Mouse (Mus musculus): ENCODE data around the gene Aig1. TPM values are rescaled to one million over a fixed set of nuclear protein-coding genes. Genes with fewer than 3 reads are reported as not detected.

The Aig1 gene
- polyA plus RNA-seq, 1 experiment: 57.4 TPM

- no peak for DNase-seq (ENCODE audit: low read depth)
Observed at GRCm38 (mm10) chr10:13705771-13706170, 163.0 kb downstream of the Aig1 start.

DNA sequence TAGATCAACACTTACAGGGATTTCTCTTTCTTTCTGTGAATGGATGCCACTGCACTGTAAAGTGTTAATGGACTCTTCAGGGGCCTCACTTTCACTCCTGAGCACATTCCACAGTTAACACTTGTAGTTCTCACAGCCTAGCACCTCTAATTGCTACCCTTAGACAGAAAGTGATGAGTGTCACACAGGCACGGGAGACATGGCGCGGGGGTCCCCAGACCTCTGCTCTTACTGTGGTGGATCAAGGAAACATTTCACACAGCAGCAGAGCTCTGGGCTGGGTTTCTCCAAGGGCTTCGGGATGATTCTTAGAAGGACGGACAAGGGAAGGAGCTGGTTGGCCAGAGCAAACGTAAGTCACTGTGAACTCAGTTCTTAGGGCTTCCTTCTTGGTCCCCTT is 166.1 kb downstream of the Aig1 start:
- DNase-seq (ENCODE audit: low read depth): no peak

- DNase-seq (ENCODE audit: low read depth): no peak
Observed at GRCm38 (mm10) chr10:13702043-13702442, 166.7 kb downstream of the Aig1 start.

DNA sequence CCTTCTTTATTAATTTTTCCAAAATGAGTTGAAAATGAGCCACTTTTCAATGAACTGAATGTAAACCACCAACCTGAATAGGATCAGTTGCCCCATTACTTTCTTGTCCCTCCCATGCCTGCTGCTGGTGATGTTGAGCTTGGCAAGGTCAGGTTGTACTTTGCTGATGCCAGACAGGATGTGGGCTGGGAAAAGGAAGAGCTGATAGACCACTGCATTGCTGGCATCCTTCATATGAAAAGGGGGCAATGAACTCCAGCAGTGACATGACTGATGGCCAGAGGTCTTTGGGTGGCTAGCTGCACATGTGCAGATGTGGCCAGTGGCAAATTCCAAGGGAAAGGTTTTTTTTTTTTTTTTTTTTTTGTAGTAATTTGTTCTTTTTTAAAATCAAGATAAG is 172.5 kb downstream of the Aig1 start:
- DNase-seq (ENCODE audit: low read depth): no peak

- no peak for DNase-seq (ENCODE audit: low read depth)
Observed at GRCm38 (mm10) chr10:13693276-13693675, 175.5 kb downstream of the Aig1 start.

- no peak for DNase-seq (ENCODE audit: low read depth)
Observed at GRCm38 (mm10) chr10:13690773-13691172, 178.0 kb downstream of the Aig1 start.

DNA sequence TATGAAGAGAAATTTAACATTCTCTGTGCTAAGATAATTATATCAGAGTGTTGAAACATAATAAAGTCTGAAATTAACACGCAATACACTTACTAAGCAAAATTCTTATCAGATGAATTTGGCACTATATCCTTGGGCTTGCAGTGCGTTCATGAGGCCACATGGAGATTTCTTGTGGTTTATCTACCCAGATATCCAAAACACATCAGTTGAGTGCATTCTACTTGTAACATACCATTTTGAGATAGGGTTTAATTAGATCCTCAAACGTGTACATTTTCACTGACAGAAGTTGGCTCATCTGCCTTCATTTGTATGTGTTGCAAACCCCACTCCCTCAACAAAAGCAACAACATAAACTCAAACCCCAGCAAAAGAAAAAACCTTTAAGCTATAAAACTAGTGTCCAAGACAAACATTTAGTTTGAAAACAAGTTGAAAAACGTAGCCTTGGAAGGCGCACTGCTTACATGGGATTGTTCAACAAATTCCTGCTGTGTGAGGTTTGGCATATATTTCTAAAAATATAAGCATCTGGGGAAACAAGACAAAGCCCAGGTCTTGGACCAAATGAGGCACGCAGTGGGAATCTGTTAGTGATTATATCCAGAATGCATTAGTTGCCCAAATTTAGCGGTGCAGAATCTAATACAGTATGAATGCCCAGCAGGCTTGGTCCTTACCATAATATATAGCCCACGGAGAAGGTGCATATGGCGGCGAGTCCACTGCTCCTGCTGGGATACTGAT is 178.8 kb downstream of the Aig1 start:
- DNase-seq (ENCODE audit: low read depth): no peak

- peak; percentile 28 for DNase-seq (ENCODE audit: low read depth)
Observed at GRCm38 (mm10) chr10:13688386-13689120, 180.2 kb downstream of the Aig1 start.

DNA sequence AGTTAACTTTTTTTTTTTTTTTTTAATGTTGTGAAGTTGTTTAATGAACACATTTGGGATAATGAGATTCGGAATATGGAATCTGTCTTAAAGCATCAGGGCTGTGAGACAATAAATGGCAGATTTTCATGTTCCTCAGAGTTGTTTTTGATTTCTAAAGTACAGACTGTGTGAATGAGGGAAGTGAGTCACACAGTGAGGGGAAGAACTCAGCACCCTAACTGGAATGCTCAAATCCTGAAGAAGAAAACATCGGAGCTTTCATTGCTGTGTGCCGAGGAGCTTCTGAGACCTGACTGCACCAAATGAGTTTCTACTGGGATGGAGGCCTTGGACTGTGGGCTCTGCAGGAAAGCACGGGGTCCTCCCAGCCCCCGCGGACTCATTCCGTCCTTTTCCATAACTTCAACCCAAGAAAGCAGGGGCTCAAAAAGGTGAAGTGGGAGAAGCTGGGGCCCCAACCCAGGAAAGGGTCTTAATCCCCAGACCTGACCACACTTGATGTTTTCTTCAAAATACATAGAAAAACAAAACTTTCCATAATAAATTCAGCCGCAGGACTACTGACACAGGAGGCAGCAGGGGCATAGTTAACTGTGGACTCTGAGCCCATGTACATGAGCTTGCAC is 181.5 kb downstream of the Aig1 start:
- no peak for DNase-seq (ENCODE audit: low read depth)

GRCm38 (mm10) chr10:13686127-13686526 is 182.7 kb downstream of the Aig1 start:
- DNase-seq (ENCODE audit: low read depth): no peak

- DNase-seq (ENCODE audit: low read depth): no peak
Observed at GRCm38 (mm10) chr10:13685366-13685765, 183.4 kb downstream of the Aig1 start.

DNA sequence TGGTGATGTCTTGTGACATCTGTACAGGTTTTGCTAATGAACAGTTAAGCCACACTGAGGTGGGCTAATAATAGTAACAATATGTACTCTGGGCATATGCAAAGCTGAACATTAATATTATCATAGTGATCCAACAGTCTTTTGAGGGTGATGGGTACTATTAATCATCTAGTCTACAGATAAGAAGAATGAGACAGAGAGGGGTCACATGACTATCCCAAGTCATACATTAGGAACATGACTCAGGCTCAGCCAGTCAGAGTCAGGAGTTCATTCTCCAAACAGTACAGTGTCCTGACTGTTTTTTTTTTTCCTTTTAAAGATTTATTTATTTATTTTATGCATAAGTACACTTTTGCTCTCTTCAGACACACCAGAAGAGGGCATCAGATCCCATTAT is 184.3 kb downstream of the Aig1 start:
- no peak for DNase-seq (ENCODE audit: low read depth)

DNA sequence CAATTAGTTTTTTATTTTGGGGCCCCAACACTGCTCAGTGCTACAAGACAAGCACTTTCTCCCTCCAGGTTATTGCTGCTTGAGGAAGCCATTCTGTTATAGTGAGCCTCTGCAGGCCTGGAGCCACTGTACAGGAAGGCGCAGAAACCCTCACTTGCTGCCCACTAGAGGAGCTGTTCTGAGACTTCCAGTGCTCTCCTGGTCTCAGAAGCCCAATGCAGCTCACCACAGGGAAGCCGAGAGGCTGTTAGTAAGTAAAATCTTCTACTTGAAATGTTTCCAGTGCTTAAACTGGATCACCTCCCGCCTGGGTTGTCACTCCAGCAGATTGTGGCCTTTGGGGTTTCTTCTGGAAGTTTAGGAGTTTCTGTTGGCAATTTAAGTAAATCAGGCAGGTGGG is 186.2 kb downstream of the Aig1 start:
- no peak for DNase-seq (ENCODE audit: low read depth)

DNA sequence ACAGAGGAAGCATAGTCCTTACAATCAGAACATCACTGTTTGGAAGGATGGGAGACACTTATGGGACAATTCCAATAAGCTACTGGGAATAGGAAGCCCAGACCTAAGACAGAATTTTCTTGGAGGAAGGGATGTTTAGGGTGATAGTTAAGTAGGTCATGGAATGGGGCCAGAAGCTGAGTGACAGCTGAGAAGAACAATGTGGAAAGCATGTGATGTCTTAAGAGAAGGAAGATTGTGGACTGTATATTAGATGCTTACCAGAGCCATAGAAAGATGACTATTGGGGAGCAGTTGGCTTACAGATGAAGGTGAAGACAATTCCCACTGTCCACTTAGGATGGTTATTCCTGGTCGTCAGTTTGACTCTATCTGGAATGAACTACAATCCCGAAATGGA is 191.3 kb downstream of the Aig1 start:
- DNase-seq (ENCODE audit: low read depth): no peak

DNA sequence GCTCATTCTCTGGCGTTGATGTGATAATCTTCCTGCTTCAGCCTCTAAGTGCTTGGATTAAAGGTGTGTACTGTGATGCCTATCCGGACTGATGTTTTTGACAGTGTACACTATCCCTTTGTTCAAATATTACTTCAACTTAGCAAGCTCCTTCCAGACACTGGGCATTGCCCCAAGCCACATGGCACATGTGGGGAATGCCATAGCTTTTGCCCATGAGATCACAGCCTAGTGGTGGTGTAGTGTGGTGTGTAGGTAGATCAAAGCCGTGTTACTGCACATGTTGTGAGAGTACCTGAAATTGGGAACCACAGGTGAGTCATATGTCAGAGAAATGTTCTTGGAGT is 193.8 kb downstream of the Aig1 start:
- DNase-seq (ENCODE audit: low read depth): no peak

GRCm38 (mm10) chr10:13674304-13675032 is 194.3 kb downstream of the Aig1 start:
- DNase-seq (ENCODE audit: low read depth): no peak

GRCm38 (mm10) chr10:13667166-13667696 is 201.5 kb downstream of the Aig1 start:
- DNase-seq (ENCODE audit: low read depth): no peak

GRCm38 (mm10) chr10:13663476-13663875 is 205.3 kb downstream of the Aig1 start:
- no peak for DNase-seq (ENCODE audit: low read depth)

DNA sequence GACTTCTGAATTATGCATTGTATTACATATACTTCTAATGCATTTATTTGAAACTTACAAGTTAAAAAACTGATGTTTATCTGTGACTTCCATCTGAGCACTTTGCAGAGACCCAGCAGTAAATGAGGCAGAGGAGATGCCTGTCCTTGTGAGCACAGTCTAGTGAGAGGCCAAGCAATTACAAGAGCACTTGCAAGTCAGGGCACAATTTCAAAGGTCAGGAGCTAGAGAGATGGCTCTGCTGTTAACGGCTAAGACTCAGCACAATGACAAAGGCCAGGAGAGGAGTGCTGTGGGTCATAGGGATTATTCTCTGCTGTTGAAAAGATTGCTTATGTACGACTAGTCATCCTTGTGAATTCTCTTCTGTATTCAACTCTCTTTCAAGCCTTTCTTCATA is 209.0 kb downstream of the Aig1 start:
- no peak for DNase-seq (ENCODE audit: low read depth)

DNA sequence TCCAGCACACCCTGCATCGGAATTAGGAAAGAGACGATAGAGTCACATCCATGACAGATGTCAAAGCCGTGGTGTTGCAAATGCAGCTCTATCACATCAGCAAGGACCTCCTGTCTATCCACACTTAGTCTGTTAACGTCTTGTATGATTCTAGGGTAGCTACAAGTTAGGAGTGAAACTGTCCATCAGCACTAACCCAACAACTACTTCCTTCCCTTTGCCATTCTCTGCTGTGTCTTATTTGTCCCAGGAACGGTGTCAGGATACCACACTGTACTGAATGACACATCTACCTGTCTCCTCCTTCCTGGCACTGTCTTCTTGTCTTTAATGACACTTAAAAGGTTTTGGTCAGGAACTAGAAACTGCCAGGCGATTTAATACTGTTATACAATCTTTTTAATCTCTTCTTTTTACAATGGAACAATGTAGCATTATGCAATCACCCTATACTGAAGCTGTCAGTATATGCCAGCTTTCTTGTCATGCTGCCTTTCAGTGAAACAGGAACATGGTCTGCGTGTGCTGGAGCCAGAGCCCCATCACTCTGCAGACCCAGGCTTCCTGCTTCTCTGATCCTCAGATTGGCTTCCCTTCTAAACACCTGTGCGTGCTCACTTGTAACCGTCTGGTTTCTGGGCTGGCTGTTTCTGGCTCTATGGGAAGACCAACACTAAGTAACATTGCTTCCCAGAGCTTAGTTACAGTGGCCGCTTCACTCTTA is 214.9 kb downstream of the Aig1 start:
- DNase-seq (ENCODE audit: low read depth): no peak

DNA sequence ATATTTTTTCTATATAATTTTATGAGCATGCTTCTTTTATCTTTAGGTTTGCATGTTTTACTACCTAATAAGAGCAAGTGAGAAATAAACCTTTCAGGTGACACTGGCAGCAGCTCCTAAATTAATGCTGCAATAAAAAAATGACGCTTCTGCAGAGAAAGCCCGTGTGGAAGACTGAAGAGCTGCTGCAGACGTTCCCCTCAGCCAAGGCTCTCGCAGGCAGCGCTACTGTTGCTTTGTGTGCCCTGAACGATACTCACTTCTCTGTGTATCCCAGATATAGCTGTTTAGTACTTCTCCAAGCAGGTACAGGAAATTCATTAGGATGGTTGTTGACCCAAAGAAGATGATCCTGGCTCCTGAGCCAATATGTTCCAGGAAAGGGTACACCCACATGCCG is 215.5 kb downstream of the Aig1 start:
- no peak for DNase-seq (ENCODE audit: low read depth)
